Mouse (Mus musculus) 416B (cell line): Measurements from ENCODE around the gene Prdm16.

ENCODE experiments used
- DNase-seq: peaks from one replicate; pipeline ENCODE4 v3.0.0; 2011; ENCODE audit warnings: low read depth

Prdm16 gene

GRCm38 (mm10) chr4:154556418-154556817, 80.3 kb downstream of the Prdm16 start:
- no peak for DNase-seq

GRCm38 (mm10) chr4:154549961-154550393, 86.7 kb downstream of the Prdm16 start:
- DNase-seq: no peak

- no peak for DNase-seq
These were observed 87.2 kb downstream of the Prdm16 start for GRCm38 (mm10) chr4:154549497-154549896.

- no peak for DNase-seq
These were observed 89.4 kb downstream of the Prdm16 start for GRCm38 (mm10) chr4:154547176-154547855.

GRCm38 (mm10) chr4:154545296-154545695, 91.4 kb downstream of the Prdm16 start:
- no peak for DNase-seq

GRCm38 (mm10) chr4:154543921-154544320, 92.8 kb downstream of the Prdm16 start:
- DNase-seq: no peak

- DNase-seq: no peak
These were observed 93.5 kb downstream of the Prdm16 start for GRCm38 (mm10) chr4:154543128-154543527.

- DNase-seq: peak; percentile 3
These were observed 94.1 kb downstream of the Prdm16 start for GRCm38 (mm10) chr4:154542568-154542967.

- DNase-seq: no peak
These were observed 94.9 kb downstream of the Prdm16 start for GRCm38 (mm10) chr4:154541632-154542276.

- no peak for DNase-seq
These were observed 96.0 kb downstream of the Prdm16 start for GRCm38 (mm10) chr4:154540671-154541070.

- no peak for DNase-seq
These were observed 97.0 kb downstream of the Prdm16 start for GRCm38 (mm10) chr4:154539703-154540102.

GRCm38 (mm10) chr4:154538727-154539126, 97.9 kb downstream of the Prdm16 start:
- DNase-seq: no peak

- DNase-seq: no peak
These were observed 100.6 kb downstream of the Prdm16 start for GRCm38 (mm10) chr4:154536110-154536509.

GRCm38 (mm10) chr4:154531368-154531767, 105.3 kb downstream of the Prdm16 start:
- DNase-seq: no peak

GRCm38 (mm10) chr4:154530336-154530735, 106.3 kb downstream of the Prdm16 start:
- no peak for DNase-seq

- no peak for DNase-seq
These were observed 109.2 kb downstream of the Prdm16 start for GRCm38 (mm10) chr4:154527506-154527905.

- no peak for DNase-seq
These were observed 110.3 kb downstream of the Prdm16 start for GRCm38 (mm10) chr4:154526351-154526786.

- no peak for DNase-seq
These were observed 112.8 kb downstream of the Prdm16 start for GRCm38 (mm10) chr4:154523898-154524297.

- DNase-seq: no peak
These were observed 114.6 kb downstream of the Prdm16 start for GRCm38 (mm10) chr4:154521881-154522676.

- DNase-seq: no peak
These were observed 117.1 kb downstream of the Prdm16 start for GRCm38 (mm10) chr4:154519470-154520037.

GRCm38 (mm10) chr4:154517991-154518390, 118.7 kb downstream of the Prdm16 start:
- no peak for DNase-seq

- no peak for DNase-seq
These were observed 120.2 kb downstream of the Prdm16 start for GRCm38 (mm10) chr4:154516470-154516869.
